ENCODE assay signal across 7 mouse cellular contexts in genomic region chr3:37653935-37654729, GRCm38 (mm10). TPM values are rescaled to one million over a fixed set of nuclear protein-coding genes. Genes with fewer than 3 reads are reported as not detected.
A peak's percentile ranks its signal among the peaks of the same experiment; 100 is the strongest.
DNase-seq lines count a peak whose midpoint lies in the region; ATAC-seq and TF ChIP-seq lines count a peak whose summit lies in the region.

No protein-coding gene starts in this region.

- WGBS in forebrain, embryonic 11.5 days = 16% methylated on average over 16 of the region's 16 CpGs
- 15% methylated on average over 16 of the region's 16 CpGs for WGBS in hindbrain, embryonic 14.5 days
- WGBS in liver, adult 2 months = 9% methylated on average over 16 of the region's 16 CpGs
- WGBS in midbrain, postnatal 0 days = 11% methylated on average over 16 of the region's 16 CpGs

- peak; percentile 77 for DNase-seq in CD4-positive helper T cell, adult 2 months (ENCODE audit: low read depth, low spot score)
- peak; percentile 79 for DNase-seq in MEL-GATA-1-ER (ENCODE audit: extremely low read depth, low read depth)
- DNase-seq in forebrain, embryonic 11.5 days (ENCODE audit: low spot score) = no peak
- DNase-seq in hindbrain, embryonic 14.5 days (ENCODE audit: low spot score) = no peak
- DNase-seq in liver, adult 2 months (ENCODE audit: extremely low read depth, low read depth, low spot score) = no peak
- no peak for DNase-seq in midbrain, postnatal 0 days (ENCODE audit: low spot score)
- no peak for DNase-seq in left cerebral cortex, postnatal 14 days (ENCODE audit: low spot score in 2 of 2)

- H3K9me3 ChIP-seq in forebrain, embryonic 11.5 days (ENCODE audit: control insufficient read depth, low read length) = no peaks in the 10 kb centered on the region
- H3K9me3 ChIP-seq in hindbrain, embryonic 14.5 days (ENCODE audit: control insufficient read depth, low read length) = no peaks in the 10 kb centered on the region
- H3K9me3 ChIP-seq in midbrain, postnatal 0 days (ENCODE audit: low read length) = no peaks in the 10 kb centered on the region

- no peaks in the 10 kb centered on the region for H3K79me2 ChIP-seq in liver, adult 2 months (ENCODE audit: control insufficient read depth, insufficient read depth, low read length)

- no peak for ATAC-seq in forebrain, embryonic 11.5 days (replicated peaks; ENCODE audit: low FRiP score)
- 0 out of 2 replicates have a peak, but pooled peaks have one; percentile 47 for ATAC-seq in hindbrain, embryonic 14.5 days (ENCODE audit: low FRiP score)
- ATAC-seq in midbrain, postnatal 0 days (ENCODE audit: low FRiP score) = no peak

- no peaks in the 10 kb centered on the region for H3K36me3 ChIP-seq in forebrain, embryonic 11.5 days (ENCODE audit: control insufficient read depth, insufficient read depth, low read length)
- no peaks in the 10 kb centered on the region for H3K36me3 ChIP-seq in hindbrain, embryonic 14.5 days (replicated peaks; ENCODE audit: control insufficient read depth, insufficient read depth)
- H3K36me3 ChIP-seq in liver, adult 2 months (ENCODE audit: control insufficient read depth, insufficient read depth, low read length) = no peaks in the 10 kb centered on the region
- no peaks in the 10 kb centered on the region for H3K36me3 ChIP-seq in midbrain, postnatal 0 days (ENCODE audit: insufficient read depth, low read length)

- H3K4me3 ChIP-seq in forebrain, embryonic 11.5 days (ENCODE audit: low read depth, low read length) = no peak overlapping the region
- H3K4me3 ChIP-seq in hindbrain, embryonic 14.5 days (replicated peaks; ENCODE audit: low read length) = peak overlapping the region; percentile 17
- 0 out of 2 replicates have a peak overlapping the region, but pooled peaks have one; percentile 14 for H3K4me3 ChIP-seq in liver, adult 2 months (ENCODE audit: insufficient read depth, low read depth, low read length)
- peak overlapping the region; percentile 28 for H3K4me3 ChIP-seq in midbrain, postnatal 0 days (ENCODE audit: low read depth, low read length)

- no peak overlapping the region for H3K27ac ChIP-seq in forebrain, embryonic 11.5 days (ENCODE audit: low read depth, low read length)
- H3K27ac ChIP-seq in hindbrain, embryonic 14.5 days = no peak overlapping the region
- H3K27ac ChIP-seq in liver, adult 2 months (replicated peaks; ENCODE audit: insufficient read depth, low read depth, low read length) = no peak overlapping the region
- 0 out of 2 replicates have a peak overlapping the region, but pooled peaks have one; percentile 26 for H3K27ac ChIP-seq in midbrain, postnatal 0 days (ENCODE audit: low read depth, low read length)

- intact Hi-C loops in left cerebral cortex, postnatal 14 days (cut with DNase I) = no loop called here

- H3K27me3 ChIP-seq in forebrain, embryonic 11.5 days (ENCODE audit: control insufficient read depth, insufficient read depth, low read length) = peaks cover 4% of the 10 kb centered on the region; the same call in 1 of the 2 replicates
- peaks cover 25% of the 10 kb centered on the region; the same call in 1 of the 2 replicates for H3K27me3 ChIP-seq in hindbrain, embryonic 14.5 days (ENCODE audit: control insufficient read depth, insufficient read depth, low read length)
- H3K27me3 ChIP-seq in liver, adult 2 months (ENCODE audit: control insufficient read depth, insufficient read depth, low read length) = no peaks in the 10 kb centered on the region
- peaks cover 3% of the 10 kb centered on the region; the same call in 1 of the 2 replicates for H3K27me3 ChIP-seq in midbrain, postnatal 0 days (ENCODE audit: insufficient read depth, low read length)

- peak overlapping the region; percentile 24; the same call in 1 of the 2 replicates for H3K9ac ChIP-seq in forebrain, embryonic 11.5 days (ENCODE audit: low read length)
- peak overlapping the region; percentile 35 for H3K9ac ChIP-seq in hindbrain, embryonic 14.5 days
- H3K9ac ChIP-seq in liver, adult 2 months (ENCODE audit: low read depth, low read length) = no peak overlapping the region
- no peak overlapping the region for H3K9ac ChIP-seq in midbrain, postnatal 0 days (replicated peaks; ENCODE audit: low read length, poor library complexity, severe bottlenecking)

- peak overlapping the region; percentile 36 for H3K4me2 ChIP-seq in forebrain, embryonic 11.5 days (ENCODE audit: low read depth, low read length, severe bottlenecking)
- H3K4me2 ChIP-seq in hindbrain, embryonic 14.5 days (replicated peaks) = peak overlapping the region; percentile 51
- peak overlapping the region; percentile 49 for H3K4me2 ChIP-seq in midbrain, postnatal 0 days (ENCODE audit: low read depth, low read length, poor library complexity, severe bottlenecking)

- TF ChIP-seq POLR2A in liver, adult 2 months (IDR thresholded peaks at IDR 0.05; ENCODE audit: extremely low read depth, insufficient read depth, low read length) = no peak

- H3K4me1 ChIP-seq in forebrain, embryonic 11.5 days (replicated peaks; ENCODE audit: control insufficient read depth, insufficient read depth, low read length) = peaks cover 13% of the 10 kb centered on the region
- H3K4me1 ChIP-seq in hindbrain, embryonic 14.5 days (replicated peaks; ENCODE audit: control insufficient read depth, insufficient read depth, low read length) = no peaks in the 10 kb centered on the region; the same call in 1 of the 2 replicates
- no peaks in the 10 kb centered on the region for H3K4me1 ChIP-seq in liver, adult 2 months (ENCODE audit: control insufficient read depth, insufficient read depth, low read length)
- peaks cover 8% of the 10 kb centered on the region; the same call in 1 of the 2 replicates for H3K4me1 ChIP-seq in midbrain, postnatal 0 days (ENCODE audit: insufficient read depth, low read length)

- no peak for TF ChIP-seq CTCF in liver, adult 2 months (IDR thresholded peaks at IDR 0.05; ENCODE audit: low read depth, low read length)
- TF ChIP-seq CTCF in midbrain, postnatal 0 days (IDR thresholded peaks at IDR 0.05) = no peak

RNA-seq across cellular contexts. Expression of gene Spry1, which starts 14.4 kb away (rescaled TPM):
- polyA plus RNA-seq in forebrain, embryonic 11.5 days (2014; fragmentation: Nextera tagmentation; extraction: Ambion mirVana) = 20.9 and 24.4 TPM in 2 replicates
- 5.8 and 6.7 TPM in 2 replicates for polyA plus RNA-seq in hindbrain, embryonic 14.5 days (2014; fragmentation: Nextera tagmentation; extraction: Ambion mirVana)
- total RNA-seq in liver, adult 2 months (2014; rRNA removed) = 2.8 and 4.2 TPM in 2 replicates
- polyA plus RNA-seq in liver, adult 2 months (2012; rRNA removed) = 5.5 and 5.9 TPM in 2 replicates
- 24.9 and 31.9 TPM in 2 replicates for total RNA-seq in midbrain, postnatal 0 days (2014; rRNA removed)
- polyA plus RNA-seq in midbrain, postnatal 0 days (2015; fragmentation: Nextera tagmentation; extraction: Ambion mirVana) = 5.9 TPM in 2 replicates
- 10 to 100 TPM; 13.4 to 14.9 TPM for total RNA-seq in left cerebral cortex, postnatal 14 days (2021)

Comparison
In these comparisons a context has a peak if more than half of its experiments do, and no peak if none do; other contexts are left out.
1. DNase-seq: peak in CD4-positive helper T cell, adult 2 months (single experiment) and MEL-GATA-1-ER (single experiment); none in forebrain, embryonic 11.5 days (single experiment), hindbrain, embryonic 14.5 days (single experiment), liver, adult 2 months (single experiment), midbrain, postnatal 0 days (single experiment) and left cerebral cortex, postnatal 14 days (0 of 2).
2. H3K9ac ChIP-seq: peak in forebrain, embryonic 11.5 days (single experiment) and hindbrain, embryonic 14.5 days (single experiment); none in liver, adult 2 months (single experiment) and midbrain, postnatal 0 days (single experiment).
3. Peak in every context shown above with its lines, with median percentiles within 50 percentile points of each other: H3K4me2 ChIP-seq.